Mouse (Mus musculus): ENCODE data around the gene Tmem176a.

The Tmem176a gene

DNA sequence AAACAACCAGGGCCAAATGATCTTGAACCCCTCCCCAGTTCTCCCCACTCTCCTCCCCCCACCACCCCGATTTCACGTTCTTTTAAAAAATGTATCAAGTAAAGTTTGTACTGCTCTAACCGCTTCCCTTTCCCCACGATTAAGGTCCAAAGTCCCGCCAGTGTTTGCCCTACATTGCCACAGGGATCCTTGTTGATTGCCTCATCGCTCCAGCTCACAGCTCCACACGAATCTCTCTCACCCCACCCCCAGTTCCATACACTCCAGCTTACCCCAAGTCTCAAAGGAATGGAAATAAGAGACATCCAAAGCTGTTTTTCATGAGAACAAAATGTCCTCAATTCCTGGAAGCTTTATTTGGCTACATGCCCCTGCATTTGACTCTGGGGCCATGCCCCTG is 15.7 kb upstream of the Tmem176a start:
- TF ChIP-seq CTCF (conservative IDR thresholded peaks at IDR 0.05; ENCODE audit: low read length) = no peak
- TF ChIP-seq NANOG (IDR thresholded peaks at IDR 0.05; ENCODE audit: borderline replicate concordance, low read length) = no peak
- no peak for TF ChIP-seq POU5F1 (IDR thresholded peaks at IDR 0.05; ENCODE audit: borderline replicate concordance, low read length)
- Histone ChIP-seq H3K4me1 (replicated peaks; ENCODE audit: low read depth, low read length) (peaks cover 3% of the 10 kb centered on the region; the same call in 1 of the 2 replicates), H3K4me3 (replicated peaks; ENCODE audit: low read length) (no peak overlapping the region), H3K36me3 (ENCODE audit: insufficient read depth, low read length) (no peaks in the 10 kb centered on the region), H3K27me3 (ENCODE audit: insufficient read depth, low read length) (peaks cover 3% of the 10 kb centered on the region; the same call in 1 of the 2 replicates), H3K9me3 (ENCODE audit: low read length) (no peaks in the 10 kb centered on the region)

DNA sequence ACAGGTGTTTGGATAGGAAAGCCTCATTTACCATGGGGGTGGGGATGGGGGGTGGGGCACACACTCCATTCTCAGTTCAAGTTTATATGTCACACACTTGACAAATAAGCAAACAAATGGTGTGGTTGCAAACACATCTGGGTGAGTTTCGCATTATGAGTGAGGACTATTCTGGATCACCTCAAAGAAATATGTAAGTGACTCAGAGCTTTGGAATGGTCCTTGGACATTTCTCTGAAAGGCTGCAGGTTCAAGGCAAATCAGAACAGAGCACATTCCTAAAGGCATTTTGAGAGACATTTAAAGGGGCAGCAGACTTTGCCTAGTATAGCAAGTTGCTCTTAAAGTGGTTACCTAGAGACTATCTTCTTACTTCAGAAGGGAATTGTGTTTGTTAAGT is 11.7 kb upstream of the Tmem176a start:
- Histone ChIP-seq H3K27me3 (ENCODE audit: insufficient read depth, low read length) (peaks cover 3% of the 10 kb centered on the region; the same call in 1 of the 2 replicates), H3K4me1 (replicated peaks; ENCODE audit: low read depth, low read length) (peaks cover 3% of the 10 kb centered on the region; the same call in 1 of the 2 replicates), H3K9me3 (ENCODE audit: low read length) (peaks cover 24% of the 10 kb centered on the region), H3K4me3 (replicated peaks; ENCODE audit: low read length) (no peak overlapping the region), H3K36me3 (ENCODE audit: insufficient read depth, low read length) (no peaks in the 10 kb centered on the region)
- TF ChIP-seq CTCF (conservative IDR thresholded peaks at IDR 0.05; ENCODE audit: low read length) (no peak), NANOG (IDR thresholded peaks at IDR 0.05; ENCODE audit: borderline replicate concordance, low read length) (no peak), POU5F1 (IDR thresholded peaks at IDR 0.05; ENCODE audit: borderline replicate concordance, low read length) (no peak)

DNA sequence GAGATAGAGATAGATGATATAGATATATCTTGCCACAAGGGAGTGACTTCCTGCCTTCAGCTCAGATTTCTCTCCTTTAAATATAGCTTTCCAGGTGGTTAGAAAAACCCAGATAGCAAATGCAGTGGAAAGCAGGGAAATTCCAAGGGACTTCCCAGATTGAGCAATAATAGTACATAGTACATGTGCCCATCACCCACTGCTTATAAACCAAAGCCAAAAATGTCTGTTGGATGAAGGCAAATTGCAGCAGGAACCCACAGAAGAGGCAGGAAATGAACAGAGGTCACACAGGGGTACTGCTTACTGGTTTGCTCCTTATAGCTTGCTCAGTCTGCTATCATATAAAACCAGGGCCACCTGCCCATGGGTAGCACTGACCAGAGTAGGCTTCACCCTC is 11.1 kb upstream of the Tmem176a start:
- peaks cover 3% of the 10 kb centered on the region; the same call in 1 of the 2 replicates for H3K4me1 ChIP-seq (replicated peaks; ENCODE audit: low read depth, low read length)
- H3K27me3 ChIP-seq (ENCODE audit: insufficient read depth, low read length) = peaks cover 7% of the 10 kb centered on the region; the same call in 1 of the 2 replicates
- no peak overlapping the region for H3K4me3 ChIP-seq (replicated peaks; ENCODE audit: low read length)
- H3K9me3 ChIP-seq (ENCODE audit: low read length) = peaks cover 30% of the 10 kb centered on the region
- no peaks in the 10 kb centered on the region for H3K36me3 ChIP-seq (ENCODE audit: insufficient read depth, low read length)
- no peak for TF ChIP-seq CTCF (conservative IDR thresholded peaks at IDR 0.05; ENCODE audit: low read length)
- TF ChIP-seq NANOG (IDR thresholded peaks at IDR 0.05; ENCODE audit: borderline replicate concordance, low read length) = no peak
- no peak for TF ChIP-seq POU5F1 (IDR thresholded peaks at IDR 0.05; ENCODE audit: borderline replicate concordance, low read length)

DNA sequence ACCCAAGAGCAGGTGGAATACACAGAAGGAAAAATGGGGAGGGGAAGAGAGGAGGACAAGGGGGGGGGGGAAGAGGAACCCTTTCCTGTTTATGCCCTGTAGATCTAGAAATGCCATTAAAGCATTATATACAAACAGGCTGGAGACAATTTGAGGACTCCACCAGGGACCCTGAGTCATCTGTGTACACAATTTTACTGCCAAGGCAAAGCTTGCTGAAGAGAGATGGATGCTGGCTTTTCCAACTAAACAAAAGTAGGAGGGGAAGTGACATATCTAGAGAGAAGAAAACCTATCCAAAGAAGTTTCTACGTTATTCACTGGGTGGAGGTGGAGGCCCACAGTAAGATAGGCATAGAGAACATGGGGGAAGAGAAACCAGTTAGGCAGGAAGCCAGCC is 10.5 kb upstream of the Tmem176a start:
- H3K9me3 ChIP-seq (ENCODE audit: low read length) = peaks cover 33% of the 10 kb centered on the region
- TF ChIP-seq CTCF (conservative IDR thresholded peaks at IDR 0.05; ENCODE audit: low read length) (no peak), POU5F1 (IDR thresholded peaks at IDR 0.05; ENCODE audit: borderline replicate concordance, low read length) (no peak), NANOG (IDR thresholded peaks at IDR 0.05; ENCODE audit: borderline replicate concordance, low read length) (no peak)
- peaks cover 10% of the 10 kb centered on the region; the same call in 1 of the 2 replicates for H3K27me3 ChIP-seq (ENCODE audit: insufficient read depth, low read length)
- no peaks in the 10 kb centered on the region for H3K36me3 ChIP-seq (ENCODE audit: insufficient read depth, low read length)
- peaks cover under 1% of the 10 kb centered on the region; the same call in 1 of the 2 replicates for H3K4me1 ChIP-seq (replicated peaks; ENCODE audit: low read depth, low read length)
- H3K4me3 ChIP-seq (replicated peaks; ENCODE audit: low read length) = no peak overlapping the region

DNA sequence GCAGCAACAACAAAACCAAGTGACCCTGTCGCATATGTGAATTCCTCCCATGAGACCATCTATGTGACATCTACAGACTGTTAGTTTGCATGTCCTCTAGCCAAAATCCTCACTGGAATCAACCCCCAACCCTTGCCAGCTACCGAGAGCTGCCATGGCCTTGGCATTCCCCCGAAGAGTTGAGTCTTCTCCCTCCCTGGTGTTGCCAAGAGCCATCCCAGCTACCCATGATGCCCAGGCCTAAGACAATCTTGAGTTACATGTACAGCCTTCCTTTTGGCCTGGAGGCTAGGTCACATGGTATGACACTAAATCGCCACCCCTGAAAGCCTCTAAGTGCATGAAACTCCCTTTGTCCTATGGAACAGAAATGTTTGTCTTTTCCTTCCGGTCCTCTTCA is 9.6 kb upstream of the Tmem176a start:
- Histone ChIP-seq H3K9me3 (ENCODE audit: low read length) (peaks cover 33% of the 10 kb centered on the region), H3K36me3 (ENCODE audit: insufficient read depth, low read length) (no peaks in the 10 kb centered on the region), H3K27me3 (ENCODE audit: insufficient read depth, low read length) (peaks cover 18% of the 10 kb centered on the region; the same call in 1 of the 2 replicates), H3K4me1 (replicated peaks; ENCODE audit: low read depth, low read length) (no peaks in the 10 kb centered on the region), H3K4me3 (replicated peaks; ENCODE audit: low read length) (no peak overlapping the region)
- TF ChIP-seq NANOG (IDR thresholded peaks at IDR 0.05; ENCODE audit: borderline replicate concordance, low read length) (no peak), POU5F1 (IDR thresholded peaks at IDR 0.05; ENCODE audit: borderline replicate concordance, low read length) (no peak)

DNA sequence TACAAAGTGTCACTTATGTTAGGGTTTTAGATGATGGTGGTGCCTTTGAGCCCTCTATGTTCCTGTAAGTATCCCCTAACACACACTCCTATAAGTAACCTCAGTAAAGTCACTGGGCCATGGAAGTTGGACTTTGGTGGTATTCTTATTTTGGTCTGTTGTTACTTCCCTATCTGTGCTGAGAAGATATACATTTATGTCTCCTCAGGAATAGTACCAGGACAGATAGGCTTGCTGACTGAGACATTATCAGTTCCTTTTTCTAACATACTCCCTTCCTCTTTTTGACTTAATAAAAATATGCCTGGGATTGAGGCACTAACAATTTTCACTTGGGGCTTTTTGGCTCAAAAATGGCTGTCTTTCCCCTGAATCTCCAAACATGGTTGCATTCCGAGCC is 8.3 kb upstream of the Tmem176a start:
- Histone ChIP-seq H3K27me3 (ENCODE audit: insufficient read depth, low read length) (peaks cover 23% of the 10 kb centered on the region), H3K4me3 (replicated peaks; ENCODE audit: low read length) (no peak overlapping the region), H3K4me1 (replicated peaks; ENCODE audit: low read depth, low read length) (no peaks in the 10 kb centered on the region), H3K36me3 (ENCODE audit: insufficient read depth, low read length) (no peaks in the 10 kb centered on the region), H3K9me3 (ENCODE audit: low read length) (peaks cover 33% of the 10 kb centered on the region)
- no peak for TF ChIP-seq CTCF (conservative IDR thresholded peaks at IDR 0.05; ENCODE audit: low read length)
- TF ChIP-seq POU5F1 (IDR thresholded peaks at IDR 0.05; ENCODE audit: borderline replicate concordance, low read length) = no peak
- no peak for TF ChIP-seq NANOG (IDR thresholded peaks at IDR 0.05; ENCODE audit: borderline replicate concordance, low read length)

DNA sequence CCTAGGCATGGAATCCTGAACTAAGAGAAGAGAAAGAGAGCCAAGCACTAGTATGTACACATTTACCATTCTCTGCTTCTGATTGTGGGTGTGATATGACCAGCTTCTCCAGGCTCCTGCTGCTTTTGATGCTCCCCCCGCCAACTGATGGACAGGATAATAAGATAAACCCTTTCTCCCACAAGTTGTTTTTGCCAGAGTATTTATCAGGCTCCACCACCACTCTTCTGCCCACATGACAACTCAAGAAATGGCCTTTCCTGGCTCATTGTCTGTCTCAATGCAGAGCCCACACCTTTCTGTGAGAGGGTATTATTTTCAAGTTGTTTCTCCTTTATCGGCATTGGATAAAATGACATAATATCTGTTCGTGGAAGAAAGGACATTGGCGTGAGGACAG is 7.2 kb upstream of the Tmem176a start:
- H3K9me3 ChIP-seq (ENCODE audit: low read length) = peaks cover 33% of the 10 kb centered on the region
- peaks cover 31% of the 10 kb centered on the region for H3K27me3 ChIP-seq (ENCODE audit: insufficient read depth, low read length)
- TF ChIP-seq CTCF (conservative IDR thresholded peaks at IDR 0.05; ENCODE audit: low read length) (no peak), POU5F1 (IDR thresholded peaks at IDR 0.05; ENCODE audit: borderline replicate concordance, low read length) (no peak), NANOG (IDR thresholded peaks at IDR 0.05; ENCODE audit: borderline replicate concordance, low read length) (no peak)
- H3K4me3 ChIP-seq (replicated peaks; ENCODE audit: low read length) = no peak overlapping the region
- no peaks in the 10 kb centered on the region for H3K36me3 ChIP-seq (ENCODE audit: insufficient read depth, low read length)
- H3K4me1 ChIP-seq (replicated peaks; ENCODE audit: low read depth, low read length) = no peaks in the 10 kb centered on the region

DNA sequence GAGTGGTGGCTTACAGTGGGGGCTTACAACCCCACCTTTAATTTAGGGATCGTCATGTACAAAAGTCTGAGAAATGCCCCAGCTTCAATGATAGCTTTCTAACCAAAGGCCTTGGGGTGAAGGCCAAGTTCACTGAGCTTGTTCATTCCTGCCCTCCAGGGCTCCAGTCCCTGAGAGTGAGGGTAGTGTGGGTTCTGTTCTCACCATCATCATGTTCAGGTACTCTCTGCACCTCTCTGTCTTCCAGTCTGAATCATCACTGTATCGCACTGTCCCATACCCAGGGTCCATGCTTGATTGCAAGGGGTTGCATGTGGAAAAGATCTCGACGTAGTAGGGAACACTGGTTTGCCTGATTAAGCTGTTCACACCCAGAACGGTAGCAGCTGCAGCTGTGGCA is 5.5 kb upstream of the Tmem176a start:
- TF ChIP-seq CTCF (conservative IDR thresholded peaks at IDR 0.05; ENCODE audit: low read length) (no peak), NANOG (IDR thresholded peaks at IDR 0.05; ENCODE audit: borderline replicate concordance, low read length) (no peak), POU5F1 (IDR thresholded peaks at IDR 0.05; ENCODE audit: borderline replicate concordance, low read length) (no peak)
- H3K9me3 ChIP-seq (ENCODE audit: low read length) = peaks cover 33% of the 10 kb centered on the region
- H3K4me3 ChIP-seq (replicated peaks; ENCODE audit: low read length) = no peak overlapping the region
- no peaks in the 10 kb centered on the region for H3K36me3 ChIP-seq (ENCODE audit: insufficient read depth, low read length)
- H3K27me3 ChIP-seq (ENCODE audit: insufficient read depth, low read length) = peaks cover 32% of the 10 kb centered on the region
- H3K4me1 ChIP-seq (replicated peaks; ENCODE audit: low read depth, low read length) = no peaks in the 10 kb centered on the region

DNA sequence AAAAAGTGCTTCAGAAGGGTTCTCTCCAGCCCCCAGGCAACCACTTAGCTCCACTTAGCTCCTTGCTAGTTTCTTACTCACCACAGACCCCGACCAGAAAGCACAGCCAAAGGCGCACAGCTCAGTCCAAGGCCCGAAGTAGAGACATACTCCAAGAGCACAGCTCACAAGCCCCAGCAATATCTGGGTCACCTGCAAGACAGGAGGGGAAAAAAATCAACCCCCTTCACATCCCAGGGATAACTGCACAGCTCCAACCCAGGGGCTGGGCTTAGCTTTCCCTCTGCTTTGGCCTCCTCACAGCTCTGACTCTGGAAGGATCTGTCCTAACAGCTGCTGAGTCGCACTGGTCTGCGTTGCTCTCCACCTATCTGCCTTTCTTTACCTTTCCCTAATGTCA is 4.6 kb upstream of the Tmem176a start:
- peaks cover 33% of the 10 kb centered on the region for H3K9me3 ChIP-seq (ENCODE audit: low read length)
- no peaks in the 10 kb centered on the region for H3K4me1 ChIP-seq (replicated peaks; ENCODE audit: low read depth, low read length)
- TF ChIP-seq NANOG (IDR thresholded peaks at IDR 0.05; ENCODE audit: borderline replicate concordance, low read length) = no peak
- no peak for TF ChIP-seq CTCF (conservative IDR thresholded peaks at IDR 0.05; ENCODE audit: low read length)
- no peak for TF ChIP-seq POU5F1 (IDR thresholded peaks at IDR 0.05; ENCODE audit: borderline replicate concordance, low read length)
- H3K36me3 ChIP-seq (ENCODE audit: insufficient read depth, low read length) = no peaks in the 10 kb centered on the region
- H3K27me3 ChIP-seq (ENCODE audit: insufficient read depth, low read length) = peaks cover 40% of the 10 kb centered on the region
- H3K4me3 ChIP-seq (replicated peaks; ENCODE audit: low read length) = no peak overlapping the region

Measured in E14TG2a.4 (cell line).